Mouse (Mus musculus) CD8-positive naive resting alpha-beta T cell, adult 57 days (primary cell): ENCODE measurements around the gene Fgf3. TPM values are rescaled to one million over a fixed set of nuclear protein-coding genes. Genes with fewer than 3 reads are reported as not detected.

ENCODE experiments used
- total RNA-seq: library from RNA; stranded (reverse); gene quantifications from one replicate; pipeline ENCODE4 v1.2.4, GENCODE M21; 2023

Fgf3 gene
- not detected for total RNA-seq

GRCm38 (mm10) chr7:144837891-144838488, at the start of gene Fgf3:
TSS of gene Fgf3 (plus strand) at chr7:144838083.

GRCm38 (mm10) chr7:144847067-144847466, 9.2 kb downstream of the Fgf3 start, which contains the start of gene Fgf4:
TSS of gene Fgf4 (plus strand) at chr7:144847367.

Other genes with a start within 250 kb of the Fgf3 start
- gene Ano1, start 86.1 kb upstream of the Fgf3 start, total RNA-seq: not detected
- not detected for gene Fgf4, start 9.3 kb downstream of the Fgf3 start, total RNA-seq
- gene Fgf15, start 58.4 kb downstream of the Fgf3 start, total RNA-seq: not detected
- 45.6 TPM for gene LTO1, start 77.0 kb downstream of the Fgf3 start, total RNA-seq
- 1.9 TPM for gene Ccnd1, start 101.8 kb downstream of the Fgf3 start, total RNA-seq